Mouse (Mus musculus) ovary, postnatal 36 days (tissue): ENCODE measurements at regions not wholly inside any gene's neighbourhood (a gene's known extent, or its start where the extent isn't known, plus 50 kb on each side); places are given as distances from the start of the nearest gene placed in this dataset.
"Not testable (repeated sequence)": the region's sequence is repeated elsewhere in the genome, so short reads cannot be mapped to it uniquely, and the experiment has no call there.

Source experiments
- DNase-seq: peaks from one replicate; pipeline ENCODE4 v3.0.0; 2022; ENCODE audit warnings: low spot score, mixed read lengths

- no peak for DNase-seq
Observed at GRCm38 (mm10) chr8:56929076-56929475, 378.2 kb downstream of the Fbxo8 start.

GRCm38 (mm10) chr8:56932421-56932820 is 381.5 kb downstream of the Fbxo8 start:
- DNase-seq: no peak

GRCm38 (mm10) chr8:56962186-56962585 is 358.6 kb upstream of the Hand2 start:
- DNase-seq: no peak

GRCm38 (mm10) chr8:56970311-56970710 is 350.5 kb upstream of the Hand2 start:
- no peak for DNase-seq

- DNase-seq: no peak
Observed at GRCm38 (mm10) chr8:56978994-56979393, 341.8 kb upstream of the Hand2 start.

GRCm38 (mm10) chr8:56979416-56979815 is 341.4 kb upstream of the Hand2 start:
- DNase-seq: no peak

- DNase-seq: no peak
Observed at GRCm38 (mm10) chr8:57010318-57011024, 310.3 kb upstream of the Hand2 start.

- DNase-seq: no peak
Observed at GRCm38 (mm10) chr8:57013813-57014320, 306.9 kb upstream of the Hand2 start.

- no peak for DNase-seq
Observed at GRCm38 (mm10) chr8:57016329-57016728, 304.5 kb upstream of the Hand2 start.

GRCm38 (mm10) chr8:57028096-57028495 is 292.7 kb upstream of the Hand2 start:
- DNase-seq: not testable (repeated sequence)

GRCm38 (mm10) chr8:57048490-57048889 is 272.3 kb upstream of the Hand2 start:
- no peak for DNase-seq

GRCm38 (mm10) chr8:57048909-57049308 is 271.9 kb upstream of the Hand2 start:
- no peak for DNase-seq

- DNase-seq: no peak
Observed at GRCm38 (mm10) chr8:57052661-57053060, 268.1 kb upstream of the Hand2 start.

GRCm38 (mm10) chr8:57076995-57077394 is 243.8 kb upstream of the Hand2 start:
- no peak for DNase-seq

GRCm38 (mm10) chr8:57086811-57087210 is 234.0 kb upstream of the Hand2 start:
- no peak for DNase-seq

GRCm38 (mm10) chr8:57092403-57092802 is 228.4 kb upstream of the Hand2 start:
- DNase-seq: no peak

- no peak for DNase-seq
Observed at GRCm38 (mm10) chr8:57095169-57095568, 225.6 kb upstream of the Hand2 start.

GRCm38 (mm10) chr8:57110765-57111402 is 209.9 kb upstream of the Hand2 start:
- not testable (repeated sequence) for DNase-seq

- no peak for DNase-seq
Observed at GRCm38 (mm10) chr8:57111403-57111771, 209.4 kb upstream of the Hand2 start.

GRCm38 (mm10) chr8:57113915-57114314 is 206.9 kb upstream of the Hand2 start:
- DNase-seq: no peak

- DNase-seq: no peak
Observed at GRCm38 (mm10) chr8:57115303-57115702, 205.5 kb upstream of the Hand2 start.

GRCm38 (mm10) chr8:57134041-57134440 is 186.7 kb upstream of the Hand2 start:
- no peak for DNase-seq

GRCm38 (mm10) chr8:57134726-57135125 is 186.1 kb upstream of the Hand2 start:
- no peak for DNase-seq

- no peak for DNase-seq
Observed at GRCm38 (mm10) chr8:57148036-57148435, 172.7 kb upstream of the Hand2 start.
